Mouse (Mus musculus) heart, adult 2 months (tissue): ENCODE results near the gene Afap1l2. TPM values are rescaled to one million over a fixed set of nuclear protein-coding genes. Genes with fewer than 3 reads are reported as not detected.

ENCODE experiments used
- DNase-seq, 2 experiments: peaks; one replicate each; pipeline ENCODE4 v3.0.0; 2021
- H3K27ac ChIP-seq: fragments of 200-600 bp; 2 replicates; pipeline ENCODE4 v1.8.1; 2022
- H3K27me3 ChIP-seq: fragments of 200-500 bp; 2 replicates; pipeline ENCODE4 v1.6.1; 2012; ENCODE audit warnings: mild to moderate bottlenecking, low read length, inconsistent platforms, mixed read lengths; ENCODE audit not compliant: control insufficient read depth, insufficient read depth
- H3K36me3 ChIP-seq: fragments of 200-500 bp; 2 replicates; pipeline ENCODE4 v1.6.1; 2012; ENCODE audit warnings: low read length, inconsistent platforms; ENCODE audit not compliant: control insufficient read depth, insufficient read depth
- H3K4me1 ChIP-seq: fragments of 200-500 bp; 2 replicates; pipeline ENCODE4 v1.6.1; 2011; ENCODE audit warnings: low read length; ENCODE audit not compliant: control insufficient read depth, insufficient read depth
- H3K4me3 ChIP-seq: fragments of 200-600 bp; 2 replicates; pipeline ENCODE4 v1.8.1; 2022
- H3K79me2 ChIP-seq: fragments of 200-500 bp; replicated peaks from 2 replicates; pipeline ENCODE4 v1.6.1; 2012; ENCODE audit warnings: mild to moderate bottlenecking, inconsistent platforms, low read length, moderate library complexity, mixed read lengths; ENCODE audit not compliant: control insufficient read depth, insufficient read depth
- H3K9ac ChIP-seq: fragments of 200-500 bp; 2 replicates; pipeline ENCODE4 v1.6.1; 2012; ENCODE audit warnings: low read depth, mild to moderate bottlenecking, control low read depth, inconsistent platforms, low read length, mixed read lengths
- CTCF ChIP-seq: fragments of 200-600 bp; IDR thresholded peaks from 2 replicates; pipeline ENCODE4 v1.8.1; 2022; ENCODE audit warnings: antibody characterized with exemption, mild to moderate bottlenecking, moderate library complexity
- EP300 ChIP-seq: fragments of 200-500 bp; IDR thresholded peaks from 2 replicates; pipeline ENCODE4 v1.6.1; 2011; ENCODE audit warnings: low read depth, low read length, control low read depth; ENCODE audit not compliant: insufficient read depth
- POLR2A ChIP-seq: fragments of 200-500 bp; IDR thresholded peaks from 2 replicates; pipeline ENCODE4 v1.6.1; 2011; ENCODE audit warnings: mild to moderate bottlenecking, low read depth, low read length, control low read depth; ENCODE audit not compliant: insufficient read depth
- WGBS: fragments of 180-500 bp; shearing (Covaris S2); methylation state at CpG from one replicate; pipeline ENCODE4 v1.1.7; 2018; 5-methylcytosine and 5-hydroxymethylcytosine counted together
- intact Hi-C: fragments of 180-260 bp; cut with DNase I; formaldehyde crosslinking; loops from one replicate; pipeline ENCODE4 v1.15.1; 2025
- polyA plus RNA-seq: library from polyadenylated mRNA; depleted of rRNA; stranded (reverse); fragments of >200 nt; gene quantifications from 2 replicates; pipeline ENCODE4 v1.2.3, GENCODE M21; 2012
- total RNA-seq, 2 experiments: library from RNA; stranded (reverse); gene quantifications; 2 replicates each; pipeline ENCODE4 v1.2.3; 2021

The Afap1l2 gene
- total and polyA plus RNA-seq, 3 experiments, result 1.8 to 3.6 (median 3.6) TPM

GRCm38 (mm10) chr19:56953856-56954255 is 54.2 kb downstream of the Afap1l2 start:
- Histone ChIP-seq H3K27me3 (no peaks in the 10 kb centered on the region), H3K79me2 (no peaks in the 10 kb centered on the region), H3K9ac (no peak overlapping the region), H3K27ac (no peak overlapping the region), H3K36me3 (no peaks in the 10 kb centered on the region), H3K4me3 (no peak overlapping the region), H3K4me1 (no peaks in the 10 kb centered on the region)
- WGBS, result 51% methylated on average over 4 of the region's 4 CpGs
- intact Hi-C loops, result no loop called here
- no peak for DNase-seq
- no peak for TF ChIP-seq POLR2A
- TF ChIP-seq CTCF, result no peak
- no peak for TF ChIP-seq EP300

- no peak for DNase-seq
- intact Hi-C loops, result no loop called here
- no peaks in the 10 kb centered on the region for H3K36me3 ChIP-seq
- no peaks in the 10 kb centered on the region for H3K4me1 ChIP-seq
- H3K27ac ChIP-seq, result no peak overlapping the region
- H3K79me2 ChIP-seq, result no peaks in the 10 kb centered on the region
- TF ChIP-seq CTCF (no peak), POLR2A (no peak)
- H3K9ac ChIP-seq, result no peak overlapping the region
- H3K4me3 ChIP-seq, result no peak overlapping the region
- H3K27me3 ChIP-seq, result no peaks in the 10 kb centered on the region
- WGBS, result 91% methylated on average over 7 of the region's 7 CpGs
Observed at GRCm38 (mm10) chr19:56950818-56951217, 57.2 kb downstream of the Afap1l2 start.

- TF ChIP-seq CTCF, result no peak
- no peak for TF ChIP-seq POLR2A
- no peaks in the 10 kb centered on the region for H3K36me3 ChIP-seq
- no peak for DNase-seq
- H3K4me3 ChIP-seq, result no peak overlapping the region
- no peaks in the 10 kb centered on the region for H3K79me2 ChIP-seq
- H3K9ac ChIP-seq, result no peak overlapping the region
- H3K27me3 ChIP-seq, result no peaks in the 10 kb centered on the region
- intact Hi-C loops, result no loop called here
- H3K27ac ChIP-seq, result no peak overlapping the region
- 86% methylated on average over 8 of the region's 8 CpGs for WGBS
- no peaks in the 10 kb centered on the region for H3K4me1 ChIP-seq
Observed at GRCm38 (mm10) chr19:56949868-56950267, 58.2 kb downstream of the Afap1l2 start.

- DNase-seq, result no peak
- WGBS, result 62% methylated on average over 6 of the region's 6 CpGs
- intact Hi-C loops, result no loop called here
- H3K4me1 ChIP-seq, result no peaks in the 10 kb centered on the region
- no peak overlapping the region for H3K4me3 ChIP-seq
- no peak overlapping the region for H3K9ac ChIP-seq
- H3K79me2 ChIP-seq, result no peaks in the 10 kb centered on the region
- no peaks in the 10 kb centered on the region for H3K27me3 ChIP-seq
- H3K36me3 ChIP-seq, result no peaks in the 10 kb centered on the region
- TF ChIP-seq POLR2A, result no peak
- TF ChIP-seq EP300, result no peak
- TF ChIP-seq CTCF, result no peak
- H3K27ac ChIP-seq, result no peak overlapping the region
Observed at GRCm38 (mm10) chr19:56947971-56948610, 59.9 kb downstream of the Afap1l2 start.

GRCm38 (mm10) chr19:56946727-56947126 is 61.3 kb downstream of the Afap1l2 start:
- Histone ChIP-seq H3K4me1 (no peaks in the 10 kb centered on the region), H3K27ac (no peak overlapping the region), H3K9ac (no peak overlapping the region), H3K36me3 (no peaks in the 10 kb centered on the region), H3K27me3 (no peaks in the 10 kb centered on the region), H3K79me2 (no peaks in the 10 kb centered on the region), H3K4me3 (no peak overlapping the region)
- intact Hi-C loops, result no loop called here
- WGBS, result 83% methylated on average over 3 of the region's 3 CpGs
- no peak for TF ChIP-seq CTCF
- TF ChIP-seq POLR2A, result no peak
- TF ChIP-seq EP300, result no peak
- DNase-seq, result no peak

GRCm38 (mm10) chr19:56946277-56946676 is 61.8 kb downstream of the Afap1l2 start:
- no peak for DNase-seq
- 88% methylated on average over 7 of the region's 7 CpGs for WGBS

More at GRCm38 (mm10) chr19:56946277-56946676, 61.8 kb downstream of the Afap1l2 start:
- no peak overlapping the region for H3K4me3 ChIP-seq
- no peaks in the 10 kb centered on the region for H3K27me3 ChIP-seq
- H3K4me1 ChIP-seq, result no peaks in the 10 kb centered on the region
- H3K79me2 ChIP-seq, result no peaks in the 10 kb centered on the region
- H3K36me3 ChIP-seq, result no peaks in the 10 kb centered on the region
- no peak overlapping the region for H3K9ac ChIP-seq
- TF ChIP-seq CTCF (no peak), POLR2A (no peak), EP300 (no peak)
- no peak overlapping the region for H3K27ac ChIP-seq
- intact Hi-C loops, result no loop called here
